Mouse (Mus musculus) embryonic fibroblast, embryonic 13.5 days (primary cell): ENCODE results near the gene Gm13889. TPM values are rescaled to one million over a fixed set of nuclear protein-coding genes. Genes with fewer than 3 reads are reported as not detected.

Experiments used
- H3K27ac ChIP-seq: 2 replicates; pipeline ENCODE4 v1.5.1; 2012; ENCODE audit warnings: low read length, control low read depth, inconsistent platforms; ENCODE audit not compliant: insufficient read depth
- H3K4me1 ChIP-seq: 2 replicates; pipeline ENCODE4 v1.6.1; 2011; ENCODE audit warnings: low read length; ENCODE audit not compliant: control insufficient read depth, insufficient read depth
- H3K4me3 ChIP-seq: 2 replicates; pipeline ENCODE4 v1.5.1; 2011; ENCODE audit warnings: mild to moderate bottlenecking, control low read depth, low read length; ENCODE audit not compliant: insufficient read depth
- CTCF ChIP-seq: IDR thresholded peaks from 2 replicates; pipeline ENCODE4 v1.5.1; 2011; ENCODE audit warnings: mild to moderate bottlenecking, control low read depth, low read length, moderate library complexity, borderline replicate concordance; ENCODE audit not compliant: insufficient read depth
- POLR2A ChIP-seq: IDR thresholded peaks from 2 replicates; pipeline ENCODE4 v1.6.1; 2011; ENCODE audit warnings: low read depth, mild to moderate bottlenecking, control low read depth, low read length, moderate library complexity
- polyA plus RNA-seq: library from polyadenylated mRNA; stranded (reverse); fragments of >200 nt; gene quantifications from 2 replicates; pipeline ENCODE4 v1.2.4, GENCODE M21; 2011; ENCODE audit warnings: low read depth; ENCODE audit not compliant: missing spikeins, insufficient read length

Gene Gm13889
- polyA plus RNA-seq, 1 experiment, result 0.76 TPM

DNA sequence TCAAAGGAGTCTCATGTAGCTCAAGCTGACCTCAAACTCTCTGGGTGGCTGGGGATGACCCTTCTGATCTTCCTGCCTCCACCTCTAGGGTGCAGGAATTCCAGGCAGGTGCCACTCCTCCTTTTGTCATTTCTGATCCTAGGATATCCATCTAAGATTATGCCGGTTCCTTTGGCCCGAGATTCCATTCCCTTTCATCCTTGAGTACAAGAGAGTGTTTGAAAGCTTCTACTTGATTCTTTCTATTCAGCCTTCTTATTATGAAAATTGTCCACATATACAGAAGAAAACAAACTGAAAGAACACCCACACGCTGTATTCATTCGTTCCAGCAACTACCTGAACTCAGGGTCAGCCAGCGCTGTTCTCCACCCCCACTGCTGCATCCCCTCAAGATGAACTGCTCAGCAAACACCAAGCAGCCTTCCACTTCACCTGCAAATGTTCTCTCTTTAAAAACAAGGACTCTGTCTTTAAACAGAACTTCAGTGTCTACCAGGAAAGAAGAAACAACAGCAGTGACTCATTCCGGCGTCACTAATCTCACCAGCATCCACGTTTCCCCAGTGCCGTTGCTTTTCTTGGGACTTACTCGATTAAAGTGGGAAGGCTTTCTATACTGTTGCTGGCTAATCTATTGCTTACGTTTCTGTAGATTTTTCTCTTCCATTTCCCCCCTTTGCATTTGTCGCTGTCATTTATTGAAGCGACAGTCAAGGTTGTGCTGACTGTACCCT is 29.1 kb downstream of the Gm13889 start:
- H3K4me1 ChIP-seq, result no peaks in the 10 kb centered on the region
- no peak overlapping the region for H3K4me3 ChIP-seq
- TF ChIP-seq CTCF (no peak), POLR2A (no peak)
- H3K27ac ChIP-seq, result no peak overlapping the region

DNA sequence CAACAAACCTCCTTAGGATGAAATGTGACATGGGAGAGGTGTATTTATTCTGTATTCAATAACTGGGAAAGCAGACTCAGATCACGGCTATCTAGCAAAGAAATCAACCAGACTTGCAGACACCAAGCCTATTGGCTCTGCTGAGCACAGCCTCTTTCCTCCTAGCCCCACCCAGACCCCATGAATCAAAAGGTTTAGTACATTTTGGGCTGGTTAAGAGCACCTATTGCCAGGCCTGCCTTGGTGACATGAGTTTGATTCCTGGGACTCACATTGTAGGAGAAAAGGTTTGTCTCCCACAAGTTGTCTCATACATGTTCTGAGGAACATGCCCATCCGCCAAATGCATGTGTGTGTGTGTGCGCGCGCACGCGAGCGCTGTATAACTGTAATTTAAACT is 30.9 kb downstream of the Gm13889 start:
- no peak overlapping the region for H3K4me3 ChIP-seq
- H3K27ac ChIP-seq, result no peak overlapping the region
- no peak for TF ChIP-seq POLR2A
- no peak for TF ChIP-seq CTCF
- H3K4me1 ChIP-seq, result no peaks in the 10 kb centered on the region

DNA sequence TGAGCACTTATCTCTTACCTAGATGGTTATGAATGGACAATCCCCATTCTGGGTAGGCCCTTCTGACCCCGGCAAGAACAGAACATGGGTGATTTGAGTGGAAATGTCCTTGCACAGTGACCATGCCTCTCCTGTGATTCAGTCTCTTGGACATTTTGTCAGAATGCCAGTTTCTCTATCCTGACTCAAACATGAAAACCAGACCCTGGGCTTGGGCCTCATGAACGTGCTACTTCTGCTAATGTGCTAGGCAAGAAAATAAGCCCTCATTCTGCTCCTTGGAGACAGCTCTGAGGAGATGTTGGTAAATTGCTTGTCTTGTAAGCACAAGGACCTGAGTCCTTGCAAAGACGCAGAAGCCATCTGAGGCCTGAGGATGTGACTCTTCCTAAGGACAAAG is 37.9 kb downstream of the Gm13889 start:
- Histone ChIP-seq H3K4me1 (no peaks in the 10 kb centered on the region), H3K27ac (no peak overlapping the region), H3K4me3 (no peak overlapping the region)
- no peak for TF ChIP-seq CTCF

- no peak for TF ChIP-seq CTCF
- TF ChIP-seq POLR2A, result no peak
- no peaks in the 10 kb centered on the region for H3K4me1 ChIP-seq
- H3K4me3 ChIP-seq, result no peak overlapping the region
- no peak overlapping the region for H3K27ac ChIP-seq
These were observed 43.4 kb downstream of the Gm13889 start for GRCm38 (mm10) chr2:93913552-93913951.

- Histone ChIP-seq H3K4me3 (no peak overlapping the region), H3K27ac (no peak overlapping the region), H3K4me1 (no peaks in the 10 kb centered on the region)
- TF ChIP-seq POLR2A (no peak), CTCF (no peak)
These were observed 45.1 kb downstream of the Gm13889 start for GRCm38 (mm10) chr2:93911942-93912341.

GRCm38 (mm10) chr2:93909716-93910115 is 47.3 kb downstream of the Gm13889 start:
- no peak for TF ChIP-seq CTCF
- no peak for TF ChIP-seq POLR2A
- H3K4me3 ChIP-seq, result no peak overlapping the region
- no peaks in the 10 kb centered on the region for H3K4me1 ChIP-seq
- H3K27ac ChIP-seq, result no peak overlapping the region

DNA sequence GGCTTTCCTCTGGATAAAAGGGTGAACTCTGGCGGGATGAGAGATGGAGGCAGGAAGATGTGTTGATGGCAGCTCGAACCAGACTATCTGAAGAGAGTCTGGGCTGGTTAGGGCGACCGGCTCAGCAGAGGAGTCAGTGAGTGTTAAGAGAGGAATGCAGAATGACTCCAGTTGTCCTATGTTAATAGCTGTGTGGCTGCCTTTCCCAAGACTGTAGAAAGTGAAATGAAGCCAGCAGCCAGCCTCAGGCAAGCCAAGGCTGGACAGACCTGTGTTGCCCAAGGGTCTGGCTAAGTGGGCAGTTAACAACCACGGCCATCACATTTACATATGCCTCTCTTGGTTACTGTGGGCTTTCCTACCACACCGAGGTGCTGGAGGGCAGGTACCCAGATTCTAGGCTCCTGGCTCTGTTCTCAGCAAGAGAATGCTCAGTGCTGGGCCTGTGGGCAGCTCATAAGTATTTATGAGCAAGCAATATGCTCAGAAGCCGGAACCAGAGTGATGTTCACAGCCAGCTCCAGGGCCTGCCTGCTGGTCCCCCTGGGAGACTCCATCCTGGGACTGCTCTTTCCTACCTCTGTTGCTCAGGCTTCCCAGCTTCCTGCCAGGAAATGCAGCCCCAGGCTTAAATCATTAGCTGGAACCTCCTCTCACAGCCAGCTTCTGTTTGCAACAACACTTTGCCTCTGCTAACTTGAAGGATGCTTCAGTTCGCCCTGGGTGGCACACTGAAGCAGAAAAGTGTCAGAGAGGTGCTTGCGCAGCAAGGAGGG is 49.3 kb downstream of the Gm13889 start:
- Histone ChIP-seq H3K4me3 (no peak overlapping the region), H3K4me1 (peaks cover 4% of the 10 kb centered on the region; the same call in 1 of the 2 replicates), H3K27ac (peak overlapping the region; percentile 57; the same call in 1 of the 2 replicates)
- TF ChIP-seq POLR2A (no peak), CTCF (no peak)

DNA sequence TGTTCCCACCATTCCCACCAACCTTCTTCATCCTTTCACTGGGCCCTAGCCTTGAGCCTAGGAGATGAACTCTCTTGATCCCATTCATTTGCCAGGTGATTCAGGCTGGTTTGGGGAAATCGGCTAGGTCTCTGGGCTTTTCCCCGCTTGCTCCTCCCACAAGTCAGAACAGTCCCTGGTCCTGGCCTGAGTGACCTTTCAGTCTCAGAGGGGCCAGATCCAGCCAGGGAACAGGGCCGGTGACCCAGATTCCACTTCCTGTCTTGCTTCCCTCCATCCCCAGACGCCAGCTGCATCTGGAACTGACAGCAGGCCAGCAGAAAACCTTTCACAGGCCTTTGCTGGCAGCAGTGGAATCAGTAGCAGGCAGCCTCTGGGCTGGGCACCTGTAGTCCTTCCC is 50.7 kb downstream of the Gm13889 start:
- no peak overlapping the region for H3K4me3 ChIP-seq
- H3K27ac ChIP-seq, result no peak overlapping the region
- TF ChIP-seq CTCF (no peak), POLR2A (no peak)
- H3K4me1 ChIP-seq, result peaks cover 6% of the 10 kb centered on the region; the same call in 1 of the 2 replicates

Other genes starting within 250 kb of the Gm13889 start
- gene Ext2, start 134.6 kb downstream of the Gm13889 start, polyA plus RNA-seq, result 116 and 118 TPM in 2 replicates
- gene Accs, start 107.3 kb downstream of the Gm13889 start, polyA plus RNA-seq, result 5.3 and 8.1 TPM in 2 replicates
- gene Accsl, start 88.0 kb downstream of the Gm13889 start, polyA plus RNA-seq, result not detected in 2 replicates
- gene Gm27027, start 39.2 kb upstream of the Gm13889 start, polyA plus RNA-seq, result not detected in 2 replicates
- 47.0 and 51.7 TPM in 2 replicates for gene Alkbh3, start 53.6 kb upstream of the Gm13889 start, polyA plus RNA-seq
- 141 and 162 TPM in 2 replicates for gene Hsd17b12, start 200.8 kb upstream of the Gm13889 start, polyA plus RNA-seq